Mouse (Mus musculus): ENCODE results near the gene Gm11032. TPM values are rescaled to one million over a fixed set of nuclear protein-coding genes. Genes with fewer than 3 reads are reported as not detected.

Gm11032 gene
- polyA plus RNA-seq, 1 experiment from 2014 or later, result not detected

DNA sequence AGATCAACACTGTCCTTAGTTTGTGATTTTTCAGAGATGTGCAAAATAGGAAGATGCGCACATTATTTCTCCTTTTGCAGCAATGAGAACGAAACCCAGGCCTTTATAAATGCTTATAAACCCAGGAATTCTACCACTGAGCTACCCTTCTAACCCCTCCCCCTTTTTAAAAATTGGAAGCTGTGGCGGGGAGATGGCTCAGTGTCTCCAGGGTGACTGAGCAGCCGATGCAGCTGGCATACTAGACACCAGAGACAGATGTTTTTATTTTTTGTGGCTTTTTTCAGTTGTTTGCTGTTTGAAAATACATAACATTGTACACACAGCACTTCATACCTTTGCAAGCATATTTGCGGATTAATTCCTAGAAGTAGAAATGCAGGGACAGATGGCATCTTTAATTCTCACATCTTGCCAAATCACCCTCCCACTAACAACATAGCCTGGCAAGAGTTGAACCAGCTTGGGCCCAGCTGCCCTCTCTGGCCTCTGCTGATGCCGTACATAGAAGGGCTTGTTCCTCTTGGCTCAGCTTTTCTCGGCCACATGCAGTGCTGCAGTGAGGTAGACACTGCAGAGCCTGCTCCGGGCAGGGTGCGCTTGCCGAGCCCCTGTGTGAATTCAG lies 42.1 kb downstream of the Gm11032 start:
- Histone ChIP-seq H3K9ac (0 out of 2 replicates have a peak overlapping the region, but pooled peaks have one; percentile 10), H3K27me3 (no peaks in the 10 kb centered on the region), H3K36me3 (ENCODE audit: poor library complexity, severe bottlenecking) (peaks cover 60% of the 10 kb centered on the region), H3K4me3 (no peak overlapping the region), H3K9me3 (replicated peaks) (no peaks in the 10 kb centered on the region), H3K27ac (peak overlapping the region; percentile 22; the same call in 1 of the 2 replicates), H3K4me2 (no peak overlapping the region), H3K4me1 (no peaks in the 10 kb centered on the region)
- ATAC-seq, result no peak
- WGBS, result 78% methylated on average over 10 of the region's 10 CpGs

DNA sequence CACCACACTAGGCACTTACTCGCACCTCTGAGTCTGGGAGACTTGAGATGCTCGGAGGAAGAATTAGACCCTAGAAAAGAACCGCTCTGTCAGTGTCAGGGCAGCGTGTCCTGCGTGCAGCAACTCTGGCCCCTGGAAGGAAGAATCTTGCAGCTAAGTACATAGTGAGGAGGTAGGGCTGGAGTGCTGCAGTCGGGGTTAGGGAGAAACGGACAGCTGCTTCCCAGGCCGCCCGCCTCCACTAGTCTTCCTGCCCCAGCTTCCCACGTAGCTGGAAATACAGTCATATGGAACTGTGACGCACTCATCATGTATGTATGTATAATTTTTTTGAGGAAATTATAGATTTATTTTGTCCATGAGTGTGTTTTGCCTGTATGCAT lies 42.6 kb downstream of the Gm11032 start:
- no peak for ATAC-seq

More for the DNA sequence above, 42.6 kb downstream of the Gm11032 start:
- Histone ChIP-seq H3K4me3 (no peak overlapping the region), H3K9me3 (replicated peaks) (no peaks in the 10 kb centered on the region), H3K27ac (peak overlapping the region; percentile 22; the same call in 1 of the 2 replicates), H3K27me3 (no peaks in the 10 kb centered on the region), H3K4me2 (no peak overlapping the region), H3K9ac (0 out of 2 replicates have a peak overlapping the region, but pooled peaks have one; percentile 10), H3K4me1 (no peaks in the 10 kb centered on the region), H3K36me3 (ENCODE audit: poor library complexity, severe bottlenecking) (peaks cover 60% of the 10 kb centered on the region)
- WGBS, result 92% methylated on average over 11 of the region's 11 CpGs

Other genes with a start within 250 kb of the Gm11032 start
- gene Hormad2, start 179.0 kb upstream of the Gm11032 start, polyA plus RNA-seq (2015; fragmentation: Nextera tagmentation; extraction: Ambion mirVana), result 0.10 TPM in 1 of 2 replicates, not detected in the other
- 32.2 and 36.0 TPM in 2 replicates for gene Mtmr3, start 25.2 kb upstream of the Gm11032 start, polyA plus RNA-seq (2015; fragmentation: Nextera tagmentation; extraction: Ambion mirVana)
- gene Ascc2, start 17.7 kb downstream of the Gm11032 start, polyA plus RNA-seq (2015; fragmentation: Nextera tagmentation; extraction: Ambion mirVana), result 25.2 and 27.3 TPM in 2 replicates
- 599 and 621 TPM in 2 replicates for gene Uqcr10, start 84.3 kb downstream of the Gm11032 start, polyA plus RNA-seq (2015; fragmentation: Nextera tagmentation; extraction: Ambion mirVana)
- 83.1 and 84.4 TPM in 2 replicates for gene Zmat5, start 84.6 kb downstream of the Gm11032 start, polyA plus RNA-seq (2015; fragmentation: Nextera tagmentation; extraction: Ambion mirVana)
- gene Cabp7, start 126.7 kb downstream of the Gm11032 start, polyA plus RNA-seq (2015; fragmentation: Nextera tagmentation; extraction: Ambion mirVana), result 0.59 and 0.87 TPM in 2 replicates
- 56.8 and 58.2 TPM in 2 replicates for gene Nf2, start 229.5 kb downstream of the Gm11032 start, polyA plus RNA-seq (2015; fragmentation: Nextera tagmentation; extraction: Ambion mirVana)

Measured in forebrain, embryonic 13.5 days (tissue).